Mouse (Mus musculus) G1E (cell line): ENCODE measurements around the gene Rbl2. TPM values are rescaled to one million over a fixed set of nuclear protein-coding genes. Genes with fewer than 3 reads are reported as not detected.

Experiments used
- ATAC-seq: 2 replicates; pipeline ENCODE4 v1.8.0; 2016; ENCODE audit warnings: mild to moderate bottlenecking; ENCODE audit not compliant: insufficient number of reproducible peaks, poor library complexity, low FRiP score, severe bottlenecking; ENCODE audit errors: extremely low read depth
- DNase-seq: peaks from one replicate; pipeline ENCODE4 v3.0.0; 2012; ENCODE audit warnings: low spot score
- H3K27me3 ChIP-seq: 2 replicates; pipeline ENCODE4 v1.6.1; 2012; ENCODE audit warnings: mild to moderate bottlenecking, low read length, inconsistent platforms; ENCODE audit not compliant: insufficient read depth
- H3K36me3 ChIP-seq: replicated peaks from 2 replicates; pipeline ENCODE3; 2012; ENCODE audit warnings: mild to moderate bottlenecking, inconsistent platforms
- H3K4me1 ChIP-seq: 2 replicates; pipeline ENCODE4 v1.6.1; 2012; ENCODE audit warnings: low read depth, low read length, inconsistent platforms, mixed read lengths; ENCODE audit not compliant: insufficient read depth
- H3K4me3 ChIP-seq: 2 replicates; pipeline ENCODE4 v1.5.1; 2012; ENCODE audit warnings: low read depth, mild to moderate bottlenecking, inconsistent platforms, low read length, moderate library complexity, mixed read lengths
- H3K9me3 ChIP-seq: replicated peaks from 2 replicates; pipeline ENCODE4 v1.6.1; 2012; ENCODE audit warnings: inconsistent platforms
- CTCF ChIP-seq: IDR thresholded peaks from 2 replicates; pipeline ENCODE4 v1.5.1; 2012; ENCODE audit warnings: low read depth, low read length, inconsistent platforms, mixed read lengths
- GATA1 ChIP-seq: IDR thresholded peaks from 2 replicates; pipeline ENCODE4 v1.6.1; 2012; ENCODE audit warnings: borderline replicate concordance, low read length, inconsistent platforms, mixed read lengths
- GATA2 ChIP-seq: IDR thresholded peaks from 2 replicates; pipeline ENCODE4 v1.6.1; 2012; ENCODE audit warnings: low read depth, low read length, inconsistent platforms, borderline replicate concordance
- POLR2AphosphoS5 ChIP-seq: IDR thresholded peaks from 2 replicates; pipeline ENCODE4 v1.6.1; 2012; ENCODE audit warnings: low read depth, low read length, inconsistent platforms; ENCODE audit not compliant: insufficient replicate concordance
- TAL1 ChIP-seq: conservative IDR thresholded peaks from 2 replicates; pipeline ENCODE4 v1.6.1; 2012; ENCODE audit warnings: low read depth, low read length, inconsistent platforms, mixed read lengths
- polyA plus RNA-seq: library from polyadenylated mRNA; stranded (reverse); fragments of >175 nt; gene quantifications from 2 replicates; pipeline ENCODE4 v1.2.3, GENCODE M21; 2012
- total RNA-seq, 2 experiments: library from RNA; stranded (forward) in 1 of 2; stranded (reverse) in 1 of 2; fragments of 200-1000 nt in 1 of 2; fragments of >200 nt in 1 of 2; fragmentation: Nextera tagmentation in 1 of 2; gene quantifications; 2 replicates each; pipeline ENCODE4 v1.2.3; 2014 to 2017

Rbl2 gene
- total and polyA plus RNA-seq, 3 experiments, result 4.9 to 79.5 (median 46.2) TPM

- H3K9me3 ChIP-seq, result no peaks in the 10 kb centered on the region
- H3K4me3 ChIP-seq, result no peak overlapping the region
- ATAC-seq, result no peak
- no peak for DNase-seq
- no peaks in the 10 kb centered on the region for H3K4me1 ChIP-seq
- TF ChIP-seq TAL1 (no peak), POLR2AphosphoS5 (no peak), GATA1 (no peak), GATA2 (no peak), CTCF (no peak)
- H3K36me3 ChIP-seq, result peaks cover 89% of the 10 kb centered on the region
- H3K27me3 ChIP-seq, result no peaks in the 10 kb centered on the region
Measured at GRCm38 (mm10) chr8:91117537-91117936, 47.7 kb downstream of the Rbl2 start.

GRCm38 (mm10) chr8:91118131-91118530 is 48.3 kb downstream of the Rbl2 start:
- Histone ChIP-seq H3K27me3 (no peaks in the 10 kb centered on the region), H3K36me3 (peaks cover 93% of the 10 kb centered on the region), H3K4me1 (no peaks in the 10 kb centered on the region), H3K9me3 (no peaks in the 10 kb centered on the region), H3K4me3 (no peak overlapping the region)
- no peak for TF ChIP-seq GATA1
- TF ChIP-seq POLR2AphosphoS5, result no peak
- TF ChIP-seq CTCF, result peak; percentile 72
- DNase-seq (peak; percentile 14), ATAC-seq (peak; percentile 40; the same call in 1 of the 2 replicates)

GRCm38 (mm10) chr8:91124315-91124714 is 54.5 kb downstream of the Rbl2 start:
- ATAC-seq, result no peak
- H3K4me3 ChIP-seq, result no peak overlapping the region
- no peaks in the 10 kb centered on the region for H3K4me1 ChIP-seq
- H3K36me3 ChIP-seq, result peaks cover 93% of the 10 kb centered on the region
- H3K27me3 ChIP-seq, result no peaks in the 10 kb centered on the region
- TF ChIP-seq POLR2AphosphoS5, result no peak
- no peak for TF ChIP-seq GATA2
- no peak for TF ChIP-seq GATA1
- no peak for TF ChIP-seq TAL1
- TF ChIP-seq CTCF, result no peak
- DNase-seq, result no peak
- H3K9me3 ChIP-seq, result no peaks in the 10 kb centered on the region

GRCm38 (mm10) chr8:91126786-91127185 is 56.9 kb downstream of the Rbl2 start:
- Histone ChIP-seq H3K4me3 (no peak overlapping the region), H3K9me3 (no peaks in the 10 kb centered on the region), H3K4me1 (no peaks in the 10 kb centered on the region), H3K36me3 (peaks cover 86% of the 10 kb centered on the region), H3K27me3 (no peaks in the 10 kb centered on the region)
- DNase-seq (no peak), ATAC-seq (no peak)
- no peak for TF ChIP-seq GATA1
- TF ChIP-seq POLR2AphosphoS5, result no peak
- TF ChIP-seq GATA2, result no peak
- no peak for TF ChIP-seq TAL1
- TF ChIP-seq CTCF, result no peak

GRCm38 (mm10) chr8:91132731-91133130 is 62.9 kb downstream of the Rbl2 start:
- no peak overlapping the region for H3K4me3 ChIP-seq
- H3K4me1 ChIP-seq, result peaks cover 20% of the 10 kb centered on the region
- TF ChIP-seq CTCF (no peak), GATA1 (no peak)
- peaks cover 31% of the 10 kb centered on the region for H3K36me3 ChIP-seq
- no peak for DNase-seq
- peaks cover 6% of the 10 kb centered on the region; the same call in 1 of the 2 replicates for H3K27me3 ChIP-seq
- no peak for ATAC-seq
- H3K9me3 ChIP-seq, result no peaks in the 10 kb centered on the region

GRCm38 (mm10) chr8:91133441-91134069 is 63.7 kb downstream of the Rbl2 start:
- H3K36me3 ChIP-seq, result peaks cover 23% of the 10 kb centered on the region
- TF ChIP-seq GATA1 (no peak), GATA2 (no peak), CTCF (no peak), POLR2AphosphoS5 (no peak), TAL1 (no peak)
- peak overlapping the region; percentile 95 for H3K4me3 ChIP-seq
- ATAC-seq (no peak), DNase-seq (no peak)
- H3K27me3 ChIP-seq, result peaks cover 12% of the 10 kb centered on the region
- peaks cover 20% of the 10 kb centered on the region for H3K4me1 ChIP-seq
- H3K9me3 ChIP-seq, result no peaks in the 10 kb centered on the region

- peaks cover 17% of the 10 kb centered on the region for H3K27me3 ChIP-seq
- ATAC-seq, result peak; percentile 99
- DNase-seq, result peak; percentile 99
- peaks cover 20% of the 10 kb centered on the region for H3K4me1 ChIP-seq
- peak overlapping the region; percentile 95 for H3K4me3 ChIP-seq
- H3K9me3 ChIP-seq, result no peaks in the 10 kb centered on the region
- peaks cover 19% of the 10 kb centered on the region for H3K36me3 ChIP-seq
- TF ChIP-seq GATA2 (no peak), CTCF (no peak)
Measured at GRCm38 (mm10) chr8:91134070-91134475, 64.2 kb downstream of the Rbl2 start.
